Mouse (Mus musculus) Muller cell, postnatal 12 days (primary cell): Measurements from ENCODE around the gene Degs1.
"Not testable (repeated sequence)": the region's sequence is repeated elsewhere in the genome, so short reads cannot be mapped to it uniquely, and the experiment has no call there.

Experiments used
- DNase-seq: peaks from one replicate; pipeline ENCODE4 v3.0.0-alpha.2; 2015; ENCODE audit errors: inconsistent ontology term

The Degs1 gene

DNA sequence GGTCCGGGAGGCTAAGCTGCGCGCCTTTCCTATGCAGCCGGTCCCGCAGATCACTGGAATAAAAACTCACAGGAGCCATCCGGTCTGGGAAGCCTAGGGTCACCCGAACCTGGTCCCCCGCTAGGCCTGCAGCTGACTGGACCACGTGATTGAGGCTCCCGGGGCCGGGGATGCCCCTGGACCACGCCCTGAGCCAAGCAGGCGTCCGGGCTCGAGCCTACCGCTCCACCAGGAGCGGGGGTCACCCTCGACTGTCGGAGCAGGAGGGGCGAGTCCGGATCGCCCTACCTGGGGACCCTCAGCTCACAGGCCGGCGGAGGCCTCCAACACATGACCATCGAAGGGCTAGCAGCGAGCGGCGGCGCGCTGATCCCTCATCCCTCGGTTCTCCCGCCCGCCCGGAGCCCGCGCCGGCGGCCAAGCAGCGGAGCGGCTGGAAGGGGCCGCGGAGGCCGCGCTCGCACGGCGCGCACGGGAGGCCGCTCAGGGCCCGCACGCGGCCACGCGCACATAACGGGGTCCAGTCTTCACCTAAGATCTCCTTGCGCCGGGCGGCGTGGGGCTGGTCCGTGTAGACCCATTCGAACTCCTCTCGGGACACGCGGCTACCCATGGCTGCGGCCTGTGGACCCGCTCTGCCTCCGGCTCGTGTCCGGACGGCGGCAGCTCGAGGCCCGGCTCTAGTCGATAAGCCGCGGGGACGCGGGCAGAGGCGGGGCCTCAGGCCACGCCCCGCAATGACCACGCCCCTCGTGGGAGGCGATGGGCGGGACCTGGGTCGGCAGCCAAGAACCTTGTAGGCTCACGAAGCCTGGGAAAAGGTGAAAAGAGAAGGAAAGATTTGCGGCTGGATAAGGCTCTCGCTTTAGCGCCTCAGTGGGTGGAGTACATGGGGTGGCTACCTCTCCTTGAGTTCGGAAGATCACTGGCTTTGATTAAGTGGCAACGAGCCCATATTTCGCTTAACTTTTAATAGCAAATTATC is at the start of gene Degs1:
TSS of gene Degs1 (minus strand) at position 714 of the 985 bp plus-strand sequence.
- DNase-seq, result peak; percentile 97

DNA sequence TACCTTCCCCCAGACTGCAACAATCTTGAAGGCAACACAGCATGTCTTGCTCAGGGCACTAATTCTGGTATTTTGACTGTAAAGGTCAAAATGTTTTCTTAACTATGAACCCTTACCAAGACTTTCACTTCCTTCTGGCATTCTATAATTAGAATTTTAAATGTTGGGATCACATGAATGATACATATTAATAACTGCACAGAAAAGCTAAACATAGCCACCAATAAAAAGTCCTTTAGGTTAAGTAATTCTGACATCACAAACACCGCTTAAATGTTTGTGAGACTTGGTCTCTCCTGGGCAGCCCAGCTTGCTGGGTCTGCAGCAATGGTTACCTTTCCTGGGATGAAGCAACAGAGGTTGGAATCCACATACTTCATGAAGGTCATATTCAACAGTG is 43.3 kb upstream of the Degs1 start:
- no peak for DNase-seq

DNA sequence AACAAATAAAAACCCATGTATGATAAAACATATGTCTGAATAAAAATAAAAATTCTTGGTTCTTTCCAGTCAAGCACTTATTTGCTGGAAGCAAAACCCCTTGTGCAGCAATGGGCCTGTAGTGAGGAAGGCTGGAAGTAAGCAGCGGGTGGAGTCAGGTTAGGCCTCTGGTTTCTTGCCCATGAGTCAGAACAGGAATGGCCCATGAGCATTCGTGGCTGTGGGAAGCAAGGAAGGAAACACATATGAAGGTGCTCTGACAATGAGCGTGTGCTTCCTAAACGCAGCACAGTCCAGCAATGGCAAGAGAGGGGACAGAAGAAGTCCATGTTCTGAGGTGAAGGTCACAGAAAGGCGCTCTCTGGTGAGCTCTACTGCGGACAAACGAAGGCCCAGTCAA is 41.9 kb upstream of the Degs1 start:
- DNase-seq, result no peak

DNA sequence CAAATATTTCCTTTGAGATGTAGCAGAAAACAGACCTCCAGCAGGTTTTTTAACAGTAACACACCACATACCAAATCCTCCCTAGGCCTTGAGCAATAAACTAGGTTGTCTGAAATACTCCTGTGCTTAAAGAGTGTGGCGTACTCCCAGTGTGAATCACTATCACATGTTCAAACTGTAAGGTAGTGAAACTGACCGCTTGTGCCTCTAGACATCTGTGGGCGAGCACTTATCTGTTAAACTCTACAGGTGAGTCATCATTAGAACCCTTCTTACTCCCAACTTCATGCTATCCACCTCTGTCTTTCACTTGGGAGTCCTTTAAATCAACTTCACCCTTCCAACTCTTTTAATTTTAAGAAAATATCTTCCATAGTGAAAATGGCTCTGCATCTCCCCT is 40.5 kb upstream of the Degs1 start:
- no peak for DNase-seq

DNA sequence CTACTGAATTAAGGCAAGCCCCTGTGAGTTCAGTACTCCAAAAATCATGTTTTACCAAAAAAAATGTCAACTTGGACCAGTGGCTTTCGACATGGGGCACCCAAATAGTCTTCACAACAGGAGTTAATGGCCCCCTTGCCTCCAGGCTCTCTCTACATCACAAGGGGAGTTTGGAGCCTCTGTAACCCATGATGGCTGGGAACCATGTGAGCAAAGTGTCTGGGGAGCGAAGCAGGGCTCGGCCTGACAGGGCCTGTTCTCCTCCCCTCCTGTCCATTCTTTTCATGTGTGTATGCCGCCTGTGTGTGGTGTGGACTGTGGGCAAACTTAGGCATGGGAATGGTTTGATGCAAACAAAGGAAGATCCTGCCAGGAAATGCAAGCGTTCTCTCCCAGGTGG is 31.6 kb upstream of the Degs1 start:
- DNase-seq, result no peak

DNA sequence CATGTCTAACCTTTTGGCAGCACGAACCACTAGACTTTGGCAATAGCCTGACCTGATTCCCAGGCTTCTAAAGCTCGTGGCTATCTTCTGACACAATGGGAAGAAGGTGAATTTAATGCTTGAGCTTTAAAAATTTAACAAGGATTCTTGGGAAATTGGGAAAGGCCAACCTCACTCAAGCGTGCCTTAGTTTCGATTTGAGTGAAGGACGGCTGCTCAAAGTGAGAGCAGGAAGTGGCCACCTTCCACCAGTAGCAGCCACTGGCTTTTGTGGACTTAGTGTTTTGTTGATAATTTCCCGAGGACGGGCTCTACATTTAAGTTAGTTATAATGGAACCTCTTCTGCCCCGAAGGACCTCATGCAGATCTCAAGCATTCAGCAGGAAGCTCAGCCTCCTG is 30.6 kb upstream of the Degs1 start:
- no peak for DNase-seq

DNA sequence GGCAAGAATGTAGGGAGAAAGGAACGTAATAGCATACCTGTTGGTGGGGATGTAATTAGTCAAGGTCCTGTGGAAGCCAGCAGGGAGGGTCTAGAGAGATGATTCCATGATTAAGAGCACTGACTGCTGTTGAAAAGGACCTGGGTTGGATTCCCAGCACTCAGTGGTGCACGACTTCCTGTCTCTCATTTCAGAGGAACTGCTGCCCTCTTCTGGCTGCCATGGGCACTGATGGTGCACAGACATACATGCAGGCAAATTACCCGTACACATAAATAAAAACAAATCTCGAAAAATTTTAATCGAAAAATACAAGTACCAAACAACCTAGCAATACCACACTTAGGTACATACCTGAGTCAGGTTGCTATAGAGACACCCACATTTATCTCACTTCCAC is 28.8 kb upstream of the Degs1 start:
- no peak for DNase-seq

DNA sequence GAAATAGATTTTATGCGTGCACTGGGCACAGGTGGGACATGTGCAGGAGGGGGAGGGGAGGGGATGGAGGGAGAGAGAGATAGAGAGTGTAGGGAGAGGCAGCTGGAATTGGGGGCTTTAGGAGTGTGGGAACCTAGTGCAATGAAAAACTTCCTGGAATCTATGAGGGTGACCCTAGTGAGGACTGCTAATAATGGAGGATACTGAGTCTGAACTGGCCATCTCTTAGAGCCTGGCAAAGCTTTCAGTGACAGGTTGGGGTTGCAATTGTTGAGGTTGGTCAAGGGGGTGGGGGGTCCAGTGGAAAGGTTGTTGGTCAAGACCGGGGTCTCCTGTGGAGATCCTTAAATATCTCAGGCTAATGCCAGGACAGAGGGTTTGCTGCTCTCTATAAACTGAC is 27.7 kb upstream of the Degs1 start:
- DNase-seq, result no peak

DNA sequence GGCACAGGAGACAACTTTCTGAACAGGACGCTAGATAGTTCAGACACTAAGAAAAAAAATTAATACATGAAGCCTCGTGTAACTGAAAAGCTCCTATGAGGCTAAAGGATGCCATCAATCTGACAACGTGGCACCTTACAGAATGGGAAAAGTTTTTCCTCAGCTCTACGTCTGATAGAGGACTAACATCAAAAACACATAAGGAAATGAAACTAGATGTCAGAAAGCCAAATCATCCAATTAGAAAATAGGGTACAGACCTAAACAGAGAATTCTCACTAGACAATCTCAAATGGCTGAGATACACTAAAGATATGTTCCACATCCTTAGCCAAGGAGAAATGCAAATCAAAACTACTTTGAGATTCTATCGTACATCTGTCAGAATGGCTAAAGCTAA is 26.8 kb upstream of the Degs1 start:
- DNase-seq, result no peak

DNA sequence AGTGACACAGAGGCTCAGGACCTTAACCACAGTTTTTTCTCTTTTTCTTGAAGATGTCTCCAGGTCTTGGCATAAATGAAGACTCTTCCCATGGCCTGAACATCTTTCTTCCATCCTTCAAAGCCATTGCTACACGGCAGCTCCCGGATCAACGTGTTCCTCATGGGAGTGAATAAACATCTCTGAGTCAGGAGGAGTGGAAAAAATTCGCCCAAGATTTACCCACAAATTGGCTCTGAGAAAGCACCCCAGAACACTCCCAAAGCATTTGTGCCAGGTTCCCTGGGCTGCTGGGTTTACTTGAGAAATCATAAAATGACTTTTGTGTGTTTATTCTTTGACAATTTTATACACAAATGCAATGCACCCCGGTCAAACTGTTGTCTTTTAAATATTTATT is 20.3 kb upstream of the Degs1 start:
- DNase-seq, result no peak

DNA sequence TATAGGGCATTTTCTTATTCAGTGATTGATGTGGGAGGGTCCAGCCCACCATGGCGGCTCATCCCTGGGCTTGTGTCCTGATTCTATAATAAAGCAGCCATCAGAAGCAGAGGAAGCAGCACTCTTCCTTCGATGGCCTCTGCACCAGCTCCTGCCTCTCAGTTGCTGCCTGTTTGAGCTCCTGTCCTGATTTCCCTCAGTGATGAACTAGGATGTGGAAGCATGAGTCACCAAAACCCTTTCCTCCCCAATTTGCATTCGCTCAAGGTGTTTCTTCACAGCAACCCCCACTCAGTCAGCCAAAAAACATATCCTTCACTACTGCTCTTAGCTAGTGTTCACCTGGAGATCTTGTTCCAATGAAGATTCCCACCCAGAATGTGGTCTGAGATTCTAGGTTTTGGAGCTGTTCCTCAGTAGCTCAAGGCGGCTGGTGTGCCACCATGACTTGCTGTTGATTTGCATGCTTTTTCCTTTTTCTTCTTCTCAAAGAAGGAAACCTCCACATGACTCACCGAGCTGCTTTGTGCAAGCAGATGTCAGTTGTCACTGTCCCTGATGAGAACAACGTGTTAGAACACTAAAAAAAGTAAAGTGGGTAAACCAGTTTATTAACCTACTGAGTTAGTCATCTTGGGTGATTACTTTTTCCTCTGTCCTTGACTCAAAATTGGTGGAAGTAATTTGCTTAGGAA is 19.7 kb upstream of the Degs1 start:
- no peak for DNase-seq

DNA sequence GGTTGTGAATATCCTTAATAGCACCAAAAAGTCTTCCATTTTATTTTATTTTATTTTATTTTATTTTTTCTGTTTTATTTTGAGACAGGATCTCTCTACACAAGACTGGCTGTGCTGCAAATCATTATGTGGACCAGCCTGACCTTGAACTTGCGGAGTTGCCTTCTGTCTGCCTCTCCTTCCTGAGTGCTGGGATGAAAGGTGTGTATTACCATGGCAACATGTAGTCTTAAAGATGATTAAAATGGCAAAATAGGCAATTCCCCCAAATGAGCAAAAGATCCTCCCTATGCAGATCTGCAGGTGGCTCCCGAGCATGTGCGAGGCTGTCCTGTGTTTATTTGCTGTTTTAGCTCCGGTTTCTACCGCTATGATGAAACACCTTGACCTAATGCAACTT is 15.2 kb upstream of the Degs1 start:
- no peak for DNase-seq

DNA sequence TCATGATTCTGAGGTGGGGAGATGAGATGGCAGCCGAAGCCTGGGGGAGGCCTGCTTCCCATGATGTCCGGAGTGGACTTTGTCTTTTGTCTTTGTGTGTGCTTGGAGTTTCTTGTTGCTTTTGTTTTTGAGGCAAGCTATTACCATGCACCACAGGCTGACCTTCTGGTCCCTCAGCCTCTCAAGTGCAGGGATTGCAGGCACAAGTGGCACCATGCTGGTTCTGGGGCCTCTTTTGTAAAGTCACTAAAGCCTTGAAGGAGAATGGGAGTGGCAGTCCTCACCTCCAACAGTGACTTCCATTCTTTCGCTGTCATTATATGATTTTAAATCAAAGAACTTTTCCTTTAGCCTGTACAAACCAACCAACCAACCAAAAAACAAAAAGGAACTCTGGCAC is 14.6 kb upstream of the Degs1 start:
- DNase-seq, result no peak

DNA sequence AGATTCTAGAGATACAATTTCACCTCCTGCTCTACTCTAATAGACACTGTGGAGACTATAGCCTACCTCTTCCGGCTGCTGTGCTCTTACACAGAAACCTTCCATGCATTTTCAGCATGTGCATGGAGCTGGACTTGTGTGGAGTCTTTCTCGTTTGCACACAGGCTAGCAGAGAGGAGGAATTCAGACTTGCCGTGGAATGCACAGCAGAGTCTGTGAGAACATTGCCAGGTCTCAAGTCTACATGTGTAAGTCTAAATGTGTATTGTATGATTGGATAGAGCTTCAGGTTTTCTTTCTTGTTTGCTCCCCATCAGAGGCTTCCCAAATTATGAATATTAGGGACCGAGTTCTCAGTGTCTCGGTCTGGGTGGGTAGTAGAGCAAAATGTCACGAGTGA is 14.2 kb upstream of the Degs1 start:
- no peak for DNase-seq

DNA sequence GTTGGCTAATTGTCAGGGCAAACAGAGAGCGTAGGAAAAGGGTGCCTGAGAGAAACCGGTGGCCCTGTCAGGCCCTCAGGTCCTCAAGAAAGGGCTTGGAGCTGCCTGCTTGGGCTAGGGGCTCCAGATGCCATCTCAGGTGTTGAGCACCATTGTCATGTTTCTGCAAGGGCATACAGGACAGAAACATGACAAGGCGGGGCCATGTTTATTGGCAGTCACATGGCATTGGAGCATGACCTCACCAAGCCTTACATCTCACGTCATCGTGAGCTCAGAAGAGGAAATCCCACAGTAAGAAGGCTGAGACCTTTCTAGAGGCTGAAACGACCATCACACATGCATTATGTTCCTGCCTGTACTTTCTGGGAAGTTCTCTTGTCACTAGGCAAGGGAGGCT is 13.5 kb upstream of the Degs1 start:
- no peak for DNase-seq

DNA sequence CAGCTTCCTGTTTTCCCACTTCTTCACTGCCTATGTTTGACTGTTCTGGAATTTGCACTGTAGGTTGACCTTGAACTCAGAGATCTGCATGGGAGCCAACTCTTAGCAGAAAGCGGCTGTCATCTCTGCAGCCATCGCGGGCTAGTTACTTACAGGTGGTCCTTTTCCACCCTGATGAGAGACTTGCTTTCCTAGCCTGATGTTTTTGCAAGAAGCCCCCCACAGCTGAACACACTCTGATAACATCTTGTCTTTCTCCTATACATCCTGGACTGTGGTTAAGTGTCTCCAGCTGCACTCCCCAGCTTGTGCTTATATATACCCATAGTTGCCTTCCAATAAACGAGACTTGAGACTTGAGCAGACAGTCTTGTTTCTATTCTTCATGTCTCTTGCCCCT is 9.7 kb upstream of the Degs1 start:
- DNase-seq, result no peak

DNA sequence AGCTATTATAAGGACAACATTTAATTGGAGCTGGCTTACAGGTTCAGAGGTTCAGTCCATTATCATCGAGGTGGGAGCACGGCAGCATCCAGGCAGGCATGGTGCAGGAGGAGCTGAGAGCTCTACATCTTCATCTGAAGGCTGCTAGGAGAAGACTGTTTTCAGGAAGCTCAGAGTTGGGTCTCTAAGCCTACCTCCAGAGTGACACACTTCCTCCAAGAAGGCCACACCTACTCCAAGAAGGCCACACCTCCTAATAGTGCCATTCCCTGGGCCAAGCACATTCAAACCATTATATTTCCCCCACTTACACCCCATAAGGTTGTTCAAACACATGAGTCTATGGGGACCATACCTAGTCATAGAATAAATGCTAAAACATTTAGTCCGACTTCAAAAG is 8.1 kb upstream of the Degs1 start:
- not testable (repeated sequence) for DNase-seq

DNA sequence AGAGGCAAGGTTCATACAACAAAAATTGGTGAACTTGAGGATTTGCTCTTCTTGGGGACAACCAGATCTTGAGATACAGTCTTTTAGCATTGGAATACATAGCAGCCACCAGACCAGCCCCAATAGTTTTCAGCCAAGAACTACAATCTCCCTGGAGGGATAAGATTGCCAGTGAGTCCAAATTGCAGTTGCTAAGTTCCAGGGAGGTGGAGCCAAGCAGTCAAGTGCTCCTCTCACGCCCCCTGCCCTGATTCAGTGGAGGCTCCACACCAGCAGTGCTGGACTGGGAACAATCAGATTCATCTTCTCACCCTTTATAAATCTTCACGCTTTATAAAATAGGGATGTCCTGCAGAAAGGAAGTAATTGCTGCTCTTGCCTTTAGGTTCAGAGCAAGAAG is 7.2 kb upstream of the Degs1 start:
- DNase-seq, result no peak

DNA sequence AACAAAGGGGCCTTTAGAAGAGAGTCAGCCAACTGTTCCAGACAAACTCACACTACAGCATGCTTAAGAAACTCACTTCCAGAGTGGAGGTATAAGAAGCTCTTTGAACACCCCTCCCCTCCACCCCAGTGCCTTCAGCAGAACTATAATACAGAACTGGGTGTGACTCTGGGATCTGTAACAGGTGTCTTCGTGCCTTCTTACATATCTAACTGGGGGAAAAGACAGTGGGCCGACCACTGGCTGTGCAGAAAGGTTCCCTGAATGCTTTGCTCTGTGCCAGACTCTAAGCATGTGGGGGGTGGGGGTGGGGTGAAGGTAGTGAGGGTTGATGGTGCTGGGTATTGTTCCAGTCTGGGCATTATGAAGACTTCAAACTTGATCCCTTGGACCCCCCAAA is 6.0 kb upstream of the Degs1 start:
- DNase-seq, result no peak

DNA sequence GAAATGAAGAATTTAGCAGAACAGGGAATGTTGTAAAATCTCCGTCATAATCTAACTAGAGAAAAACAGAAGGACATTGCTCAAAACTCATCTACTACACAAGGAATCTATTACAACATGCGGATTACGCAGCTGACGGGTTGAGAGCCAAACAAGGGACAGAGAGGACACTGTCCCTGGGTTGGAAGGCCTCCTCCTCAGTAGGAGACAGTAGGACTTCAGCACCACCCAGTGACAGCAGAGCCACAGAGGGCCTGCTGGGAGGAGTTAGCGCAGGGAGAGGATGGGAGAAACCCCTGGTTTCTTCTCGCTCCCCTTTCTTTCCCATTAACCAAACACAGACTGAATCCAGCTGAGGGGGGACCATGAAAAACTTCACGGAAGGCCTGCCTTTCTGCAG is 5.2 kb upstream of the Degs1 start:
- no peak for DNase-seq

DNA sequence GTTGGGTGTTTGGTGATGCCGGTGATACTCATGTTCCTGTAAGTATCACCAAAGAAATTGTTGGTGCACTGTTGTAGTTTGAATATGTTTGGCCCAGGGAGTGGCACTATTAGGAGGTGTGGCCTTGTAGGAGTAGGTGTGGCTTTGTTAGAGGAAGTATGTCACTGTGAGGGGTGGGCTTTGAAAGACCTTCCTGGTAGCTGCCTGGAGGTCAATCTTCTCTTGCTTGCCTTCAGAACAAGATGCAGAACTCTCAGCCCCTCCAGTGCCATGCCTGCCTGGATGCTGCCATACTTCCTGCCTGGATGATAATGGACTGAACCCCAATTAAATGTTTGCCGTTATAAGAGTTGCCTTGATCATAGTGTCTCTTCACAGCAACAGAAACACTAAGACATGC is 2.2 kb upstream of the Degs1 start:
- no peak for DNase-seq

DNA sequence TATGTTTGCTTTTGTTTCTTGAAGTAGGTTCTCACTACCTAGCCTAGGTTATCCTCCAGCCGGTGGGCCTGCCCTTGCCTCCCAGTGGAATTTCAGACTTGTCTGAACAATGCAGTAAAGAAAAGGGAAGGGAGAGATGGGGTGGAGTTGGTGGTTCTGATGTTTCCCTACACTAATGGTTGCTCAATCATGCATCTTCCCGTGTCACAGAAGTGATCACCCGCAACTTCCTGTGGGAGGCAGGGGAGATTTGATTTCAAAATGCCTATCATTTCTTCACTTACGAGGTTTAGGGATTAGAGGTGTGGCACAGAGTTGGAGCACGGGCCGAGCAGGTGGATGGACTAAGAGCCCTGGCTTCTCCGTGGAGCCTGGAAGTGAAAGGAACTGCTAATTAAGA is 627 bp upstream of the Degs1 start:
- DNase-seq, result peak; percentile 39

DNA sequence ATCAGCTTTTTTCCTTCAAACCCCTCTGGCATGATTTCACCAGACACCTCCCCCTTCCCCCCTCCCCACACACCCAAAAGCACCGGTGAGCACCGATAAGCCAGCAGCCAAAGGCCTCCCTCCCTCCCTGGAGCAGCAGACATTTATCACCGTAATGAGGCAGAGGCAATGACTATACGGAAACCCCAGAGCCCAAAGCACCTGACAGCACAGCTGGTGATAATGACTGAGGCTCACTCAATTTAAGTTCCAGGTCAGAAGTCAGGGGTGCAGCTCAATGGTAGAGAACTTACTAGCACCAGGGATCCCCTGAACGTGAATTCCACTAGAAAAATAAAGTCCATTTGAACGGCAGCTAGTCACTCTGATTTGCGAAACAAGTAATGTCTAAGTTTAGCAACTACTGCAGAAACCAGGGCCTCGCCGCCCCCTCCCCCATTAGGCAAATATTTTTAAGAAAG is 1.3 kb downstream of the Degs1 start:
- peak; percentile 20 for DNase-seq
